Mouse (Mus musculus) embryo, embryonic 9.5 days (tissue): Measurements from ENCODE around the gene Nxnl1.

ENCODE experiments used
- DNase-seq: peaks from one replicate; pipeline ENCODE4 v3.0.0-alpha.2; 2017; ENCODE audit errors: extremely low spot score

Nxnl1 gene

GRCm38 (mm10) chr8:71566501-71566900, at the start of gene Nxnl1:
TSS of gene Nxnl1 (minus strand) at chr8:71566601.
- no peak for DNase-seq

- no peak for DNase-seq
Measured at GRCm38 (mm10) chr8:71613418-71613817, 47.0 kb upstream of the Nxnl1 start.

GRCm38 (mm10) chr8:71612141-71612540, 45.7 kb upstream of the Nxnl1 start:
- no peak for DNase-seq

- DNase-seq: peak; percentile 93
Measured at GRCm38 (mm10) chr8:71610822-71611651, 44.6 kb upstream of the Nxnl1 start, which contains the start of gene Colgalt1. TSS of gene Colgalt1 (plus strand) at chr8:71610998.

GRCm38 (mm10) chr8:71604021-71604420, 37.6 kb upstream of the Nxnl1 start:
- DNase-seq: no peak

- peak; percentile 80 for DNase-seq
Measured at GRCm38 (mm10) chr8:71602666-71603334, 36.4 kb upstream of the Nxnl1 start.

GRCm38 (mm10) chr8:71601939-71602665, 35.7 kb upstream of the Nxnl1 start:
- DNase-seq: peak; percentile 42

- DNase-seq: no peak
Measured at GRCm38 (mm10) chr8:71598841-71599240, 32.4 kb upstream of the Nxnl1 start.

- DNase-seq: no peak
Measured at GRCm38 (mm10) chr8:71598375-71598774, 32.0 kb upstream of the Nxnl1 start.

GRCm38 (mm10) chr8:71597451-71597850, 31.1 kb upstream of the Nxnl1 start, which contains the start of gene Fam129c:
TSS of gene Fam129c (plus strand) at chr8:71597648.
- no peak for DNase-seq

GRCm38 (mm10) chr8:71596798-71597197, 30.4 kb upstream of the Nxnl1 start:
- no peak for DNase-seq

- no peak for DNase-seq
Measured at GRCm38 (mm10) chr8:71596384-71596783, 30.0 kb upstream of the Nxnl1 start.

- peak; percentile 84 for DNase-seq
Measured at GRCm38 (mm10) chr8:71595862-71596261, 29.5 kb upstream of the Nxnl1 start.

GRCm38 (mm10) chr8:71594324-71594722, 27.9 kb upstream of the Nxnl1 start:
- DNase-seq: no peak

GRCm38 (mm10) chr8:71593556-71594323, 27.3 kb upstream of the Nxnl1 start:
- no peak for DNase-seq

GRCm38 (mm10) chr8:71592374-71593170, 26.2 kb upstream of the Nxnl1 start:
- DNase-seq: no peak

GRCm38 (mm10) chr8:71591471-71592373, 25.3 kb upstream of the Nxnl1 start, which contains the start of gene Pgls:
TSS of gene Pgls (plus strand) at chr8:71592176.
- DNase-seq: peak; percentile 94

GRCm38 (mm10) chr8:71591017-71591416, 24.6 kb upstream of the Nxnl1 start:
- DNase-seq: no peak

- no peak for DNase-seq
Measured at GRCm38 (mm10) chr8:71588762-71589161, 22.4 kb upstream of the Nxnl1 start.
